Mouse (Mus musculus) olfactory bulb, adult 2 months (tissue): ENCODE data around the gene Ttc9b.

Experiments
- CTCF ChIP-seq: fragments of 200-500 bp; IDR thresholded peaks from 2 replicates; pipeline ENCODE4 v1.5.1; 2012; ENCODE audit warnings: low read depth, mild to moderate bottlenecking, low read length, moderate library complexity; ENCODE audit not compliant: insufficient read depth
- POLR2A ChIP-seq: fragments of 200-500 bp; IDR thresholded peaks from 2 replicates; pipeline ENCODE4 v1.6.1; 2012; ENCODE audit warnings: mild to moderate bottlenecking, low read depth, low read length, moderate library complexity; ENCODE audit not compliant: insufficient read depth

DNA sequence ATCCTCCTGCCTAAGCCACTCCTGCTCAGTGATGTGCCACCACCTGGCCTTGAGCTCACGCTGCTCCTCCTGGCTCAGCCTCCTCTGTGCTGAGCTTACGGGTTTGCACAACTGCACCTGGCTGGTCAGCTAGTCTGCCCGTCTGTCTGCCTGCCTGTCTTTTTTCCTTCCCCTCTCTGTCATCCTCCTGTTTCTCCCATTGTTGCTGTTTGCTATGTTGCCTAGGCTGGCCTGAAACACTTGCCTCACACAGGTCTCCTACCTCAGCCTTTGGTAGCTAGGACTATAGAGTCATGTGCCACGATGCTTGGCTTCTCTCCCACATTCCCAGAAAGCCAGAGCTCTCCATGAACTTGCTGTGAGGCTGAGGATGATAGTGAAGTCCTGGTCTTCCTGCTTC lies 40.8 kb upstream of the Ttc9b start:
- no peak for TF ChIP-seq CTCF
- no peak for TF ChIP-seq POLR2A
